Mouse (Mus musculus): Measurements from ENCODE around the gene Rexo1.

- TF ChIP-seq FOSL1 (IDR thresholded peaks at IDR 0.05; ENCODE audit: insufficient read depth, low read length, poor library complexity, severe bottlenecking) (no peak), CTCF (IDR thresholded peaks at IDR 0.05; ENCODE audit: control insufficient read depth, insufficient read depth, insufficient read length) (no peak), MAX (IDR thresholded peaks at IDR 0.05) (no peak), USF1 (IDR thresholded peaks at IDR 0.05; ENCODE audit: low read depth) (no peak), MYOD1 (IDR thresholded peaks at IDR 0.05; ENCODE audit: control insufficient read depth, insufficient read length, low read depth) (no peak), MYOG (IDR thresholded peaks at IDR 0.05; ENCODE audit: control insufficient read depth, extremely low read depth, insufficient read length) (no peak)
These were observed 12.1 kb downstream of the Rexo1 start for GRCm38 (mm10) chr10:80549279-80549678.
